Mouse (Mus musculus) left cerebral cortex, postnatal 25 days (tissue): ENCODE results near the gene Acsm4. TPM values are rescaled to one million over a fixed set of nuclear protein-coding genes. Genes with fewer than 3 reads are reported as not detected.

Experiments used
- DNase-seq, 2 experiments: peaks; one replicate each; pipeline ENCODE4 v3.0.0; 2022; ENCODE audit warnings: low spot score in 2 of 2, mixed read lengths in 1 of 2
- intact Hi-C: fragments of 180-260 bp; cut with DNase I; formaldehyde crosslinking; loops from one replicate; pipeline ENCODE4 v1.15.1; 2025
- total RNA-seq, 2 experiments: library from RNA; stranded (reverse); gene quantifications; 2 replicates each; pipeline ENCODE4 v1.2.3; 2021

Acsm4 gene
- total RNA-seq, 2 experiments from 2014 or later = not detected

GRCm38 (mm10) chr7:119753696-119754095 lies 63.9 kb downstream of the Acsm4 start:
- intact Hi-C loops = no loop called here
- no peak for DNase-seq

GRCm38 (mm10) chr7:119760527-119760951 lies 70.7 kb downstream of the Acsm4 start, which contains the start of gene Acsm3:
Acsm3 (plus strand) TSS chr7:119760923.
- intact Hi-C loops = no loop called here
- DNase-seq = no peak

- no peak for DNase-seq
- intact Hi-C loops = no loop called here
These were observed 72.4 kb downstream of the Acsm4 start for GRCm38 (mm10) chr7:119762166-119762697.

Other genes starting within 250 kb of the Acsm4 start
- not detected for gene Gp2, start 230.7 kb upstream of the Acsm4 start, total RNA-seq
- gene Umod, start 210.7 kb upstream of the Acsm4 start, total RNA-seq = not detected
- 1 to 10 TPM in 1 of 2 experiments, under 1 TPM in 1; 0.41 to 1.0 TPM for gene Acsm5, start 170.6 kb upstream of the Acsm4 start, total RNA-seq
- gene Pdilt, start 166.5 kb upstream of the Acsm4 start, total RNA-seq = not detected
- not detected for gene Acsm2, start 135.7 kb upstream of the Acsm4 start, total RNA-seq
- not detected for gene Acsm1, start 83.0 kb upstream of the Acsm4 start, total RNA-seq
- 10 to 100 TPM; 41.4 to 44.5 TPM for gene Thumpd1, start 30.8 kb downstream of the Acsm4 start, total RNA-seq
- not detected for gene Acsm3, start 70.9 kb downstream of the Acsm4 start, total RNA-seq
- gene Rexo5, start 104.0 kb downstream of the Acsm4 start, total RNA-seq = 1 to 10 TPM in 1 of 2 experiments, under 1 TPM in 1; 0.55 to 2.2 TPM
- 1 to 10 TPM; 7.7 to 8.4 TPM for gene Eri2, start 104.0 kb downstream of the Acsm4 start, total RNA-seq
- 10 to 100 TPM; 11.6 to 12.1 TPM for gene Lyrm1, start 205.8 kb downstream of the Acsm4 start, total RNA-seq
- 10 to 100 TPM; 29.8 to 35.6 TPM for gene Dcun1d3, start 206.3 kb downstream of the Acsm4 start, total RNA-seq